Mouse (Mus musculus) liver, embryonic 13.5 days (tissue): ENCODE data around the gene Zfp747. TPM values are rescaled to one million over a fixed set of nuclear protein-coding genes. Genes with fewer than 3 reads are reported as not detected.

ENCODE experiments used
- ATAC-seq: fragments of 200-750 bp; cut with Nextera tagmentation; 2 replicates; pipeline ENCODE4 v1.8.0; 2017; ENCODE audit warnings: low read depth, mild to moderate bottlenecking, moderate number of reproducible peaks, moderate library complexity
- DNase-seq: peaks from one replicate; pipeline ENCODE4 v3.0.0; 2022
- H3K27ac ChIP-seq: fragments of 300-500 bp; sonication (generic); 2 replicates; pipeline ENCODE4 v1.5.1; 2015; ENCODE audit warnings: moderate library complexity, mild to moderate bottlenecking, inconsistent platforms
- H3K27me3 ChIP-seq: fragments of 300-500 bp; sonication (generic); 2 replicates; pipeline ENCODE4 v1.6.1; 2015; ENCODE audit warnings: mild to moderate bottlenecking, inconsistent platforms
- H3K36me3 ChIP-seq: fragments of 300-500 bp; sonication (generic); 2 replicates; pipeline ENCODE4 v1.6.1; 2015; ENCODE audit warnings: mild to moderate bottlenecking, inconsistent platforms
- H3K4me1 ChIP-seq: fragments of 300-500 bp; sonication (generic); replicated peaks from 2 replicates; pipeline ENCODE4 v1.6.1; 2015; ENCODE audit warnings: inconsistent platforms
- H3K4me2 ChIP-seq: fragments of 300-500 bp; sonication (generic); 2 replicates; pipeline ENCODE4 v1.6.1; 2015; ENCODE audit warnings: inconsistent platforms, mild to moderate bottlenecking, moderate library complexity
- H3K4me3 ChIP-seq: fragments of 300-500 bp; sonication (generic); replicated peaks from 2 replicates; pipeline ENCODE4 v1.5.1; 2015; ENCODE audit warnings: mild to moderate bottlenecking, inconsistent platforms
- H3K9ac ChIP-seq: fragments of 300-500 bp; sonication (generic); 2 replicates; pipeline ENCODE4 v1.6.1; 2015; ENCODE audit warnings: mild to moderate bottlenecking, inconsistent platforms
- H3K9me3 ChIP-seq: fragments of 300-500 bp; sonication (generic); replicated peaks from 2 replicates; pipeline ENCODE4 v1.6.1; 2016; ENCODE audit warnings: inconsistent platforms
- WGBS: fragments of 180-500 bp; shearing (Covaris S2); methylation state at CpG from one replicate; pipeline ENCODE4 v1.1.7; 2015; ENCODE audit not compliant: insufficient replicate concordance; 5-methylcytosine and 5-hydroxymethylcytosine counted together
- polyA plus RNA-seq: library from polyadenylated mRNA; unstranded; fragments of >200 nt; fragmentation: Nextera tagmentation; extraction: Ambion mirVana; gene quantifications from 2 replicates; pipeline ENCODE4 v1.2.1, GENCODE M21; 2015

Zfp747 gene
- polyA plus RNA-seq, 1 experiment from 2014 or later: 1.7 TPM

- Histone ChIP-seq H3K27me3 (no peaks in the 10 kb centered on the region), H3K4me2 (no peak overlapping the region), H3K36me3 (no peaks in the 10 kb centered on the region), H3K9ac (no peak overlapping the region), H3K9me3 (no peaks in the 10 kb centered on the region), H3K4me1 (no peaks in the 10 kb centered on the region), H3K27ac (no peak overlapping the region), H3K4me3 (no peak overlapping the region)
- 79% methylated on average over 7 of the region's 7 CpGs for WGBS
- ATAC-seq (no peak), DNase-seq (no peak)
These were observed 50.9 kb downstream of the Zfp747 start for GRCm38 (mm10) chr7:127324944-127325343.

Other genes starting within 250 kb of the Zfp747 start
- gene Spn, start 238.2 kb downstream of the Zfp747 start, polyA plus RNA-seq: 8.2 and 8.7 TPM in 2 replicates
- 27.1 and 32.1 TPM in 2 replicates for gene Cd2bp2, start 180.0 kb downstream of the Zfp747 start, polyA plus RNA-seq
- 15.8 and 15.9 TPM in 2 replicates for gene Tbc1d10b, start 167.6 kb downstream of the Zfp747 start, polyA plus RNA-seq
- gene Mylpf, start 167.2 kb downstream of the Zfp747 start, polyA plus RNA-seq: 42.7 and 46.8 TPM in 2 replicates
- gene Zfp553, start 143.0 kb downstream of the Zfp747 start, polyA plus RNA-seq: 8.3 and 9.0 TPM in 2 replicates
- gene Sept1, start 142.9 kb downstream of the Zfp747 start, polyA plus RNA-seq: 9.7 and 9.8 TPM in 2 replicates
- 19.0 and 20.6 TPM in 2 replicates for gene Zfp771, start 131.8 kb downstream of the Zfp747 start, polyA plus RNA-seq
- gene Dctpp1, start 115.3 kb downstream of the Zfp747 start, polyA plus RNA-seq: 134 and 136 TPM in 2 replicates
- 138 and 169 TPM in 2 replicates for gene Sephs2, start 102.0 kb downstream of the Zfp747 start, polyA plus RNA-seq
- 4.1 and 5.2 TPM in 2 replicates for gene Itgal, start 79.8 kb downstream of the Zfp747 start, polyA plus RNA-seq
- 3.1 and 3.5 TPM in 2 replicates for gene Zfp768, start 30.5 kb downstream of the Zfp747 start, polyA plus RNA-seq
- 1.3 and 1.4 TPM in 2 replicates for gene 9130019O22Rik, start 11.1 kb upstream of the Zfp747 start, polyA plus RNA-seq
- gene E430018J23Rik, start 17.6 kb upstream of the Zfp747 start, polyA plus RNA-seq: 1.3 and 1.4 TPM in 2 replicates
- 1.1 and 1.8 TPM in 2 replicates for gene Zfp764, start 30.8 kb upstream of the Zfp747 start, polyA plus RNA-seq
- 9.1 and 10.4 TPM in 2 replicates for gene Zfp688, start 46.0 kb upstream of the Zfp747 start, polyA plus RNA-seq
- 2.2 and 2.4 TPM in 2 replicates for gene Zfp689, start 73.1 kb upstream of the Zfp747 start, polyA plus RNA-seq
- 19.4 and 24.0 TPM in 2 replicates for gene Prr14, start 83.6 kb upstream of the Zfp747 start, polyA plus RNA-seq
- gene Fbrs, start 103.1 kb upstream of the Zfp747 start, polyA plus RNA-seq: 3.6 and 3.7 TPM in 2 replicates
- 12.6 and 14.5 TPM in 2 replicates for gene Srcap, start 135.9 kb upstream of the Zfp747 start, polyA plus RNA-seq
- 6.1 TPM in 2 replicates for gene Gm42715, start 143.5 kb upstream of the Zfp747 start, polyA plus RNA-seq
- gene Tmem265, start 185.3 kb upstream of the Zfp747 start, polyA plus RNA-seq: 3.3 and 4.0 TPM in 2 replicates
- gene Phkg2, start 197.3 kb upstream of the Zfp747 start, polyA plus RNA-seq: 19.3 and 20.2 TPM in 2 replicates
- gene Ccdc189, start 212.5 kb upstream of the Zfp747 start, polyA plus RNA-seq: 7.3 TPM in 2 replicates
- gene Rnf40, start 212.7 kb upstream of the Zfp747 start, polyA plus RNA-seq: 18.8 and 25.3 TPM in 2 replicates
- gene Zfp629, start 239.7 kb upstream of the Zfp747 start, polyA plus RNA-seq: 1.6 and 1.8 TPM in 2 replicates